Mouse (Mus musculus) right cerebral cortex, postnatal 4 days (tissue): Measurements from ENCODE around the gene Cts7.

Source experiments
- DNase-seq: peaks from one replicate; pipeline ENCODE4 v3.0.0-alpha.2; 2022

Cts7 gene

DNA sequence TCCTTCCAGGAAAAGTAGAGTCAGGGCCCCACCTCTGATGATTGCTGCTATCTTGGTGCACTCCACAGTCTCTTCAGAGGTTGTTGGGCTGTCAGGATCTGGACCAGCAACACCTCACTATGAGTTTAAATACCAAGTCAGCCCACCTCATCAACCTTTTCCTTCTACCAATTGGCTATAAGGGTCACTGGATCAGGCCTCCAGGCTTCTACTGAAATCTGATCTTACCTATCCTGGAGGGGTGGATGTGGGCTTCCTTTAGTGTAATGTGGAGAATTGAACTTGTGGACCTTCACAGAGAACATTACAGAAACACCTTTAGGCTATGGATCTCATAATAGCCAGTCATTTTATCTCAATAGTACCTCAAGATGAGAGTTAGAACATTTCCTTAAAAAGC, at the start of gene Cts7:
Gene Cts7, minus strand, starts transcription at position 101 of the 400 bp plus-strand sequence.
- DNase-seq: no peak
